Mouse (Mus musculus): ENCODE measurements around the gene Mettl1. TPM values are rescaled to one million over a fixed set of nuclear protein-coding genes. Genes with fewer than 3 reads are reported as not detected.

Gene Mettl1
- polyA plus RNA-seq, 1 experiment from 2014 or later: 32.5 TPM

- no peaks in the 10 kb centered on the region for H3K9me3 ChIP-seq
- no peak overlapping the region for H3K27ac ChIP-seq
- no peaks in the 10 kb centered on the region for H3K4me1 ChIP-seq
- peaks cover 59% of the 10 kb centered on the region for H3K27me3 ChIP-seq (replicated peaks)
- H3K4me3 ChIP-seq: no peak overlapping the region
- 4% methylated on average over 29 of the region's 29 CpGs for WGBS
- ATAC-seq (ENCODE audit: low FRiP score, low read depth): peak; percentile 11; the same call in 1 of the 2 replicates
- no peak overlapping the region; the same call in 1 of the 2 replicates for H3K4me2 ChIP-seq (replicated peaks)
- peaks cover 19% of the 10 kb centered on the region for H3K36me3 ChIP-seq
- no peak overlapping the region for H3K9ac ChIP-seq
Measured at GRCm38 (mm10) chr10:127049395-127050118, 8.3 kb downstream of the Mettl1 start.

GRCm38 (mm10) chr10:127050119-127050474, 8.9 kb downstream of the Mettl1 start:
- H3K4me3 ChIP-seq: no peak overlapping the region
- peaks cover 59% of the 10 kb centered on the region for H3K27me3 ChIP-seq (replicated peaks)
- ATAC-seq (ENCODE audit: low FRiP score, low read depth): 0 out of 2 replicates have a peak, but pooled peaks have one; percentile 18
- no peaks in the 10 kb centered on the region for H3K4me1 ChIP-seq
- peaks cover 19% of the 10 kb centered on the region for H3K36me3 ChIP-seq
- H3K4me2 ChIP-seq (replicated peaks): no peak overlapping the region
- H3K27ac ChIP-seq: no peak overlapping the region
- no peaks in the 10 kb centered on the region for H3K9me3 ChIP-seq
- WGBS: 20% methylated on average over 10 of the region's 10 CpGs
- H3K9ac ChIP-seq: no peak overlapping the region

GRCm38 (mm10) chr10:127054646-127055045, 13.4 kb downstream of the Mettl1 start:
- Histone ChIP-seq H3K4me2 (replicated peaks) (no peak overlapping the region), H3K4me1 (peaks cover 20% of the 10 kb centered on the region), H3K27me3 (replicated peaks) (peaks cover 30% of the 10 kb centered on the region), H3K4me3 (no peak overlapping the region), H3K9me3 (no peaks in the 10 kb centered on the region), H3K9ac (no peak overlapping the region), H3K36me3 (peaks cover 41% of the 10 kb centered on the region), H3K27ac (no peak overlapping the region)
- WGBS: 67% methylated on average over 4 of the region's 4 CpGs
- no peak for ATAC-seq (ENCODE audit: low FRiP score, low read depth)

- Histone ChIP-seq H3K36me3 (peaks cover 41% of the 10 kb centered on the region), H3K4me1 (peaks cover 23% of the 10 kb centered on the region), H3K4me3 (no peak overlapping the region), H3K9ac (no peak overlapping the region), H3K9me3 (no peaks in the 10 kb centered on the region), H3K4me2 (replicated peaks) (no peak overlapping the region), H3K27ac (no peak overlapping the region), H3K27me3 (replicated peaks) (peaks cover 22% of the 10 kb centered on the region)
- WGBS: 91% methylated on average over 8 of the region's 8 CpGs
- ATAC-seq (ENCODE audit: low FRiP score, low read depth): no peak
Measured at GRCm38 (mm10) chr10:127055406-127055805, 14.2 kb downstream of the Mettl1 start.

GRCm38 (mm10) chr10:127056490-127056889, 15.3 kb downstream of the Mettl1 start:
- Histone ChIP-seq H3K27ac (no peak overlapping the region), H3K9me3 (no peaks in the 10 kb centered on the region), H3K36me3 (peaks cover 41% of the 10 kb centered on the region), H3K4me3 (no peak overlapping the region), H3K9ac (no peak overlapping the region), H3K4me2 (replicated peaks) (no peak overlapping the region), H3K27me3 (replicated peaks) (peaks cover 12% of the 10 kb centered on the region), H3K4me1 (peaks cover 27% of the 10 kb centered on the region)
- ATAC-seq (ENCODE audit: low FRiP score, low read depth): no peak
- WGBS: 91% methylated on average over 20 of the region's 20 CpGs

GRCm38 (mm10) chr10:127058161-127058560, 16.9 kb downstream of the Mettl1 start:
- Histone ChIP-seq H3K4me2 (replicated peaks) (peak overlapping the region; percentile 95), H3K27me3 (replicated peaks) (no peaks in the 10 kb centered on the region), H3K4me3 (peak overlapping the region; percentile 92), H3K9ac (peak overlapping the region; percentile 97), H3K27ac (no peak overlapping the region), H3K4me1 (peaks cover 27% of the 10 kb centered on the region), H3K36me3 (peaks cover 41% of the 10 kb centered on the region), H3K9me3 (no peaks in the 10 kb centered on the region)
- 2% methylated on average over 9 of the region's 9 CpGs for WGBS
- ATAC-seq (ENCODE audit: low FRiP score, low read depth): peak; percentile 15; the same call in 1 of the 2 replicates

- Histone ChIP-seq H3K4me3 (peak overlapping the region; percentile 92), H3K4me1 (peaks cover 27% of the 10 kb centered on the region), H3K9me3 (no peaks in the 10 kb centered on the region), H3K4me2 (replicated peaks) (peak overlapping the region; percentile 95), H3K27ac (no peak overlapping the region; the same call in 1 of the 2 replicates), H3K36me3 (peaks cover 35% of the 10 kb centered on the region), H3K9ac (peak overlapping the region; percentile 97), H3K27me3 (replicated peaks) (no peaks in the 10 kb centered on the region)
- WGBS: 7% methylated on average over 8 of the region's 8 CpGs
- no peak for ATAC-seq (ENCODE audit: low FRiP score, low read depth)
Measured at GRCm38 (mm10) chr10:127058708-127059107, 17.5 kb downstream of the Mettl1 start.

GRCm38 (mm10) chr10:127059174-127059967, 18.2 kb downstream of the Mettl1 start:
- peak overlapping the region; percentile 82 for H3K27ac ChIP-seq
- under 1% methylated on average over 67 of the region's 92 CpGs for WGBS
- ATAC-seq (ENCODE audit: low FRiP score, low read depth): 0 out of 2 replicates have a peak, but pooled peaks have one; percentile 3

GRCm38 (mm10) chr10:127059968-127060916, 19.0 kb downstream of the Mettl1 start, which contains the start of gene March9:
TSS of gene March9 (minus strand) at chr10:127060184.
- peaks cover 29% of the 10 kb centered on the region for H3K36me3 ChIP-seq
- H3K27ac ChIP-seq: peak within 1 kb of the TSS; percentile 82
- 2% methylated on average over 63 of the region's 72 CpGs for WGBS
- H3K27me3 ChIP-seq (replicated peaks): no peaks in the 10 kb centered on the region
- H3K9ac ChIP-seq: peak within 1 kb of the TSS; percentile 97
- no peaks in the 10 kb centered on the region for H3K9me3 ChIP-seq
- H3K4me2 ChIP-seq (replicated peaks): peak within 1 kb of the TSS; percentile 95
- peak within 1 kb of the TSS; percentile 92 for H3K4me3 ChIP-seq
- peak; percentile 26 for ATAC-seq (ENCODE audit: low FRiP score, low read depth)
- peaks cover 35% of the 10 kb centered on the region for H3K4me1 ChIP-seq

More at GRCm38 (mm10) chr10:127059174-127059967, 18.2 kb downstream of the Mettl1 start:
- H3K9ac ChIP-seq: peak overlapping the region; percentile 97
- peak overlapping the region; percentile 95 for H3K4me2 ChIP-seq (replicated peaks)
- peaks cover 31% of the 10 kb centered on the region for H3K36me3 ChIP-seq
- peaks cover 27% of the 10 kb centered on the region for H3K4me1 ChIP-seq
- no peaks in the 10 kb centered on the region for H3K27me3 ChIP-seq (replicated peaks)
- no peaks in the 10 kb centered on the region for H3K9me3 ChIP-seq
- H3K4me3 ChIP-seq: peak overlapping the region; percentile 92

- Histone ChIP-seq H3K27ac (peak overlapping the region; percentile 82; the same call in 1 of the 2 replicates), H3K27me3 (replicated peaks) (no peaks in the 10 kb centered on the region), H3K4me2 (replicated peaks) (peak overlapping the region; percentile 95), H3K4me1 (peaks cover 39% of the 10 kb centered on the region), H3K36me3 (peaks cover 29% of the 10 kb centered on the region), H3K4me3 (peak overlapping the region; percentile 92; the same call in 1 of the 2 replicates), H3K9ac (peak overlapping the region; percentile 97), H3K9me3 (no peaks in the 10 kb centered on the region)
- 31% methylated on average over 5 of the region's 5 CpGs for WGBS
- no peak for ATAC-seq (ENCODE audit: low FRiP score, low read depth)
Measured at GRCm38 (mm10) chr10:127061085-127061484, 19.9 kb downstream of the Mettl1 start.

- Histone ChIP-seq H3K27me3 (replicated peaks) (no peaks in the 10 kb centered on the region), H3K27ac (no peak overlapping the region), H3K36me3 (peaks cover 29% of the 10 kb centered on the region), H3K4me2 (replicated peaks) (peak overlapping the region; percentile 95; the same call in 1 of the 2 replicates), H3K9me3 (no peaks in the 10 kb centered on the region), H3K9ac (no peak overlapping the region), H3K4me1 (peaks cover 41% of the 10 kb centered on the region), H3K4me3 (no peak overlapping the region)
- ATAC-seq (ENCODE audit: low FRiP score, low read depth): no peak
- 78% methylated on average over 2 of the region's 2 CpGs for WGBS
Measured at GRCm38 (mm10) chr10:127061513-127061912, 20.3 kb downstream of the Mettl1 start.

Data from neural tube, embryonic 12.5 days (tissue).